Mouse (Mus musculus): ENCODE measurements around the gene Gm9008.
"Not testable (repeated sequence)": the region's sequence is repeated elsewhere in the genome, so short reads cannot be mapped to it uniquely, and the experiment has no call there.

The Gm9008 gene

GRCm38 (mm10) chr6:76497054-76497835 lies at the start of gene Gm9008:
Gene Gm9008 (minus strand): TSS chr6:76497784.
- DNase-seq, result not testable (repeated sequence)

DNA sequence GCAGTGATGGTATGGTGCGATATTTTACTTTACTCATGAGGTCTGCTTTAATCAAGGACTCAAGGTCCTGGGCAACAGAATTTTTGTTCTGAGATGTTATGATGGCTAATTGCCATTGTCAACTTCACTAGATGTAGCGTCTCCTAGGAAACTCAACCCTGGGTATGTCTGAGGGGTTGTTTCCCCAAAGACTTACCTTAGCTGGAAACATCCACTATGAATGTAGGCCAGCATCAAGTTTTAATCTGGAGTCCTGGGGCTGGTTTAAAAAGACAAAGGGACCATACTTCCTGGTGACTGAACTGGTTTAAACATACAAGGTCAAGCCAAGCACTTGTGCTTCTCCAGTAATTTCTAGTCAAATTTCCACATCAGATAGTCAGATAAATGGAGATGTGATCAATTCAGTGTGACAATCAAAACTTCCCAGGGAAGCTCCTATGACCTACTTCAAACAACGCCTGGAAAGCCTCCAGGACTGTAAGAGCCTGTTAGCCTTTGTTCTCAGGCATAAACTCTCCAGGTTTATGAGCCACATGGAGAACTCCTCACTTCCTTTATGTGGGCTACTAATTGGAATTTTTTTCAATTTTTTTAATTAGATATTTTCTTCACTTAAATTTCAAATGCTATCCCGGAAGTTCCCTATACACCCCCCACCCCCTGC lies 24.5 kb upstream of the Gm9008 start:
- DNase-seq, result no peak

GRCm38 (mm10) chr6:76510200-76510599 lies 12.6 kb upstream of the Gm9008 start:
- no peak for DNase-seq

- not testable (repeated sequence) for DNase-seq
These were observed 1.2 kb downstream of the Gm9008 start for GRCm38 (mm10) chr6:76496335-76496734.

DNA sequence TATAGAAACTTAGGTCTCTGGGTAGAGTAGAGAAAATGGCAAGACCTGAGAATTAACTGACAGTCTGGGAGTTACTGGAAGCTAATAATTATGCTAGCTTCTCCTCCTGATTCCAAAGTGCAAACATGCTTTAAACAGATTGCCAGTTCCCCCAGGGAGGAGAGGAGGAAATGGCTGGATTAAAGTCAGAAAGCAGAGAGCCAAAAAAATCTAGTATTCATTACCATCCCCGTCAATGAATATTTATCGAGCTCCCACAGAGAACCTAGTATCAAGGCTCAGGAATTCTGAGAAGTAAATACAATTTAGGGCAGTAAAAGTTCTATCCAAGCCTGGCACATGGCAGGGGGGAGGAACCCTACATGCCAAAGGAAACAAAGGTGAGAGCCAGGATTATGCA lies 29.4 kb downstream of the Gm9008 start:
- DNase-seq, result no peak

Measured in right cerebral cortex, postnatal 25 days (tissue).